Mouse (Mus musculus) layer of hippocampus, adult 2 months (tissue): ENCODE results near the gene Xpr1. TPM values are rescaled to one million over a fixed set of nuclear protein-coding genes. Genes with fewer than 3 reads are reported as not detected.

Source experiments
- DNase-seq, 2 experiments: peaks; one replicate each; pipeline ENCODE4 v3.0.0; 2022; ENCODE audit warnings: low spot score in 2 of 2
- H3K27ac ChIP-seq: fragments of 200-600 bp; 2 replicates; pipeline ENCODE4 v1.8.1; 2022
- H3K4me3 ChIP-seq: fragments of 200-600 bp; 2 replicates; pipeline ENCODE4 v1.8.1; 2022; ENCODE audit warnings: mild to moderate bottlenecking
- CTCF ChIP-seq: fragments of 200-600 bp; conservative IDR thresholded peaks from 2 replicates; pipeline ENCODE4 v1.8.1; 2022; ENCODE audit warnings: antibody characterized with exemption, mild to moderate bottlenecking, moderate library complexity
- total RNA-seq, 2 experiments: library from RNA; stranded (reverse); gene quantifications; 2 replicates each; pipeline ENCODE4 v1.2.3; 2021

Gene Xpr1
- total RNA-seq, 2 experiments from 2014 or later: 91.0 to 94.0 TPM

DNA sequence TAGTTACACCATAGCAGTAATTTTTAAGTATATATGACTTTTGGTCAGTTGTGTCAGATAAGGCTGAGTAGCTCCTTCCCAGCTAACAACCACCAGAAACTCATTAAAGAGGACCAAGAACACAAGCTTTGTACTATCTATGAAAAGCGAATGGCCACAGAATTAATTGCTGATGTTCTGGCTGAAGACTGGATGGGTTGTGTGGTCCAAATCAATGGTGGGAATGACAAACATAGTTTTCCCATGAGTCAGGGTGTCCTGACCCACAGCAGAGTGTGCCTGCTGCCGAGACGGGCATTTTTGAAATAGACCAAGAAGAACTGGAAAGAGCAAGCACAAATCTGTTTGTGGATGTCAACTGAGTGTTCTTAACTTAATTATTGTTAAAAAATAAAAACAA lies 68.7 kb downstream of the Xpr1 start:
- no peak for TF ChIP-seq CTCF
- Histone ChIP-seq H3K4me3 (no peak overlapping the region), H3K27ac (peak overlapping the region; percentile 10; the same call in 1 of the 2 replicates)
- DNase-seq: no peak

DNA sequence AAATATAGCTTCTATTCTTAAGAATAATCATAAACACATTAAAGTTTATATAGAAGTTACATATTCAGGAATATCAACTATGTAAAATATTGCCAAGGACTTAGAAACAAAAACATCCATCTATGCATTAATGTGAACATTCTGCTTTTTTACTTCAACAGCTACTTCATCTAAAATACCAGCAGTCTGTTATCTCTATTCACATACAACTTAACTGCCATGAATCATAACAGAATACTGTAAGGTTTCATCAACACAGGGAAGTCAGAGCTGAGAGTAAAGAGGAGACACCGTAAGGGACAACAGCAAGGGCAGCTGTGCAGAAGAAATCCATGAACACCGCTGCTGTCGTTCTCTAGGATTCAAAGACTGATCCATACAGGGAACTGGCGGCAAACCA lies 69.9 kb downstream of the Xpr1 start:
- no peak overlapping the region for H3K4me3 ChIP-seq
- TF ChIP-seq CTCF: no peak
- no peak overlapping the region for H3K27ac ChIP-seq
- no peak for DNase-seq

DNA sequence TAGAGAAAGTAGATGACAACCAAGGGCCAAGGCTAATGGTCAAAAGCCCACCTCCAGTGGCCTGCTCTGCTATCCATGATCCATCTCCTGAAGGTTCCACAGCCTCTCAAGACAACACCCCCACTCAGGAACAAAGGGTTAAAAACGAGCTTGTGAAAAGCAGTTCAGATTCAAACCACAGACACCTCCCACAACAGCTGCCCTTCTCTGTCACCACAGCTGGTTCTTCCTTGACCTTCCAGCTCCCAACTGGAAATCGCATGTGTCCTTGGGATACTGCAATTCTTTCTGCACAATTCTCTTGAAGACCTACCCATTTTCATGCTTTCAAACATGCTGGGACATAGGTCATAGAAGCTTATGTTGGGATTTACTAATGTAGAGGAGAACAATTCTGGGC lies 73.2 kb downstream of the Xpr1 start:
- Histone ChIP-seq H3K4me3 (no peak overlapping the region), H3K27ac (no peak overlapping the region)
- no peak for DNase-seq
- TF ChIP-seq CTCF: no peak

DNA sequence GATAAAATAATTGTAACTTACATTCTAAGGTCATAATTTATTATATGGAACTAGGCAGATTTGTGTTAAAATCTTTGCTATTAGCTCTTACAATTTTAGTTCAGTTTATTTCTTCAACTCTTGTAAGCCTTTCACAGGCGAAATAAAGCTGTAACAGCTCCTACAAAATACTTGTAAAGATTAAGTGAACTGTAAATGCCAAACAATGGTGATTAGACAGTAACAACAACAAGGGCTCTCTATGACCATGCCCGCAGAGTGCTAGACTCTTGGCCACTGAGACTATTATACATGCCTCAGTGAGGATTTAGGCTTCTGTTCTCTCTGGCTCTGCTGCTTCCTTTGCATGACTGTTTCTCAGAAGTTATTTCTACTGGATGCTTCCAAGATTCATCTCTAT lies 77.6 kb downstream of the Xpr1 start:
- Histone ChIP-seq H3K4me3 (no peak overlapping the region), H3K27ac (no peak overlapping the region)
- no peak for DNase-seq
- TF ChIP-seq CTCF: no peak

DNA sequence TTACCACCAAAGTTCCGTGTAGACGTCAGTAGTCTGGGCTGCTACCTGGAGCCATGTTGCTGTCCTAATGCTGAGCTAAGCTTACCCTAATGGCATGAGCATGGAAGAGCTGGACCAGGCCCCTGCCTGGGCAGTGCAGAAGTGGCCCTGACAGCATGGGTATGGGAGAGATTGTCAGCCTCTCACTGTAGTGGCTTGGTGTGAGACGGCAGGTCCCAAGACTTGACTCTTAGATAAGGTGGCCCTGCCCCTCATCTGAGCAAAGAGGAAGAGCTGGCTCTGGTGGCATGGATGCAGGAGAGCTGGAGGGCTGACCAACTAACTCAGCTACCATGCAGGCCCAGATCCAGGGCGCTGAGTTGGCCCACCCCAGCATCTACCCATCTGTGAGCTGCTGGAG lies 79.9 kb downstream of the Xpr1 start:
- H3K4me3 ChIP-seq: no peak overlapping the region
- no peak for DNase-seq
- TF ChIP-seq CTCF: no peak

DNA sequence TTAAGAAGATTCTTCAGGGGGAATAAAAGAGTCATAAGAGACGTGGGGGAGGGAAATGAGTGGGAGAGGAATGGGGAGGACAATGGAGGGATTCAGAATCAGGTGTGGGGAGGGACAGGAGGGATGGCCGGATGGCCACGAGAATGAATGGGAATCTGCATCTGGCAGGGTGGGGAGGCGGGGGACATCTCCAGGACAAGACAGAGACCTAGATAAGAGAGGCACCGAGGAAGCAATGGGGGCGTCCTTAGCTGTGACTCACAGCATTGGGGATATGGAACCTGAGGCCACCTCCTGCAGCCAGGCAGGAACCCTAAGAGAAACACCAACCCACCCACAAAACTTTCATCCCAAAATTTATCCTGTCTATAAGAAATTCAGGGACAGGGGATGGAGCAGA lies 81.3 kb downstream of the Xpr1 start:
- DNase-seq: no peak
- no peak overlapping the region for H3K4me3 ChIP-seq
- TF ChIP-seq CTCF: no peak
- no peak overlapping the region for H3K27ac ChIP-seq

More for the DNA sequence above, 79.9 kb downstream of the Xpr1 start:
- no peak overlapping the region for H3K27ac ChIP-seq

DNA sequence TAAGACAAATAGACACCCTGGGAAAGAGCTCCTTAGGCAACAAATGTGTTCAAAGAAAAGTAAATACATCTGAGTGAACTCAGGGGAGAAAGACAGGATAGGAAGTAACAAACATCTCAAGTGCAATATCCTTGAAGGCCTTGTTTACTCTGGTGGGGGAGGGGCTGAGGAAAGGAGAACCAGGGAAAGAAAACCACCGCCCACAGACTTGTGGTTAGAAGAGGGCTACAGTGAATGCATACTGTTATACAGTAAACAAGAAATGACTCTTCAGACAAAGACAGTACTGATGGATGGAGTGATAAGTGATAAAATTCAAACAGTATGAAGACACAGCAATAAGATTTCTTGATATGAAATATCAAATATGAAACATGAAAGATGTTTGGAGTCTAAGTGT lies 95.0 kb downstream of the Xpr1 start:
- Histone ChIP-seq H3K4me3 (no peak overlapping the region), H3K27ac (no peak overlapping the region)
- no peak for DNase-seq
- no peak for TF ChIP-seq CTCF

DNA sequence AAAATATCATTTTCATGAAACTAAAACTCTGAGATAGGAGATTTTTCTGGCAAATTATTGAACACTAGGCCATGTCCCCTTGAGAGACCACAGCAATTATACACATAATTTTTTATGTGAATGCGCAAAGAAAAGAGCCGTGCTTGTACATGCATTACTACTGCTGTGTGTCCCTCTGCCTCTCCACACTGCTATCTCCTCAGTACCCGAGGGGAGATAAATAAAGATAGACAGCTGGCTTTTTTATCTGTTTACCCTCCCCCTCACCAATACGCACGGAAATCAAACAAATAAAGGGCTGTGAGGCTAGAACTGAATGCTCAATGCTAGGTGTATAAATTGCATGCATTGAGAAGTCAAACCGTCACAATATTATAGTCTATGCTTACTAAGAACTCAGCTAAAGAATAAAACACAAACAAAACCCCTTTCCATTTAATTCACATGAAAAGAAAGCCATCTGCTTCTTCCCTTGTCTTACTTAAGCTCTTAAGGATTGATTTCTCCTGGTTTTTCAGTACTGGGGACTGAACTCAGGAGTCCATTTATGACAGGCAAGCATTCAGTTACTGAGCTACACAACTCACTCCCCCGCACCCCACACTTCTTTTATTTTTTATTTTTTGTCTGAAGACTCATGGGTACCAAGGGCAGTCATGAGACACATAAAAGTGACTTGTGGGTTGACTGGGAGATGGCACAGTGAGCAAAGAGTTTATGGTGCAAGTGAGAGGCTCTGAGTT lies 97.0 kb downstream of the Xpr1 start:
- no peak for TF ChIP-seq CTCF
- 0 out of 2 replicates have a peak overlapping the region, but pooled peaks have one; percentile 29 for H3K27ac ChIP-seq
- H3K4me3 ChIP-seq: no peak overlapping the region
- DNase-seq: no peak

DNA sequence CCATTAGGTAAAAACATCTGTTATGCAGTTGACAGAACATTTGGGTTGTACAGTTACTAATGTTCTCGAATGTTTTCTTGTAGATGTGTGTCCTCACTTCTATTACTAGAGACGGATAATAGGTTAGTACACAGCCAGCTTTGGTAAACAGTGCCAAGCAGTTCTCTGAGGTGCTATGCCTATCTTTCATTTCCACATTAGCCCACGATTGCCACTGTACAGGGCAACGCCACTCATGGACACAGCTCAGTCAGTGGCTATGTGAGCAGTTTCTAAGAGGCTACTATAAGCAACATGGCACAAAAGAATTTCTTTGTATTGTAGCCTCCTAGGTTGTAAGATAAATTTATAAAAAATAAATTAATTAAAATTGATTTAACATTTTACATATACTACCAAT lies 97.7 kb downstream of the Xpr1 start:
- H3K27ac ChIP-seq: no peak overlapping the region
- H3K4me3 ChIP-seq: no peak overlapping the region
- no peak for TF ChIP-seq CTCF
- DNase-seq: no peak

DNA sequence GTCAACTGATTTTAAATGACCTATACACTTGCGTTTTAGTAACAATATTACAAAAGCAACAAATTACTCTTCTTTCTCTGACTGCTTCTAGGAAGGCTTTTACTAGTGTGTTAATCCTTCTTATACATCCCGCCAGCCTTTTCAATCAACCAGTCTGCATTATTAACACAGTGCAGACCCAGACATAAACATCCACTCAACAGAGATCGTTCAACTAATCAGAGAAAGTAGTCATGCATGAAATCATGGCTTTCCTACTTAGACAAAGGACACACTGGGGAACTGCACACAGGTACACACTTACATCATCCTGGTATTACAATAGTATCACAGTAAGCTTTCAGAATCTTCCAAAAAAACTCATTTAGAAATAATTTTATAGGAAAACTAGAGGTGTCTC lies 105.5 kb downstream of the Xpr1 start:
- no peak for DNase-seq
- no peak overlapping the region for H3K27ac ChIP-seq
- no peak overlapping the region for H3K4me3 ChIP-seq
- no peak for TF ChIP-seq CTCF

DNA sequence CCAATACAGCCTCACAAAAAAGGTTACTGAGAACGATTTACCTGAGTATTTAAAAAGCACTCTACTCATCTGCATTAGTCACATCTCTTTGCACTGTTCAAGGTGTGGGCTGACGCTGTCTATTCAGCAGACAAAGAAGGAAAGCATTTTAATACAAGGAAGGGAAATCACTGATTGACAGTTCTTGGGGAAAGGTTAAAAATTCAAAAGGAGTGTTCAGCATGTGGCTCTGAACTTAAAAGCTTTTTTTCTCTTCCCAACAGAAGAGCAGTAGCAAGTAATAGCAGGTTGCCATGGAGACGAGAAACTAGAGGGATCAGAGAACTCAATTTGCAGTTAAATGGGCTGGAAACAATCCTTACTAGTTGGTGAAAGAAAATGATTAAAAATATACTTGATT lies 110.3 kb downstream of the Xpr1 start:
- H3K4me3 ChIP-seq: no peak overlapping the region
- TF ChIP-seq CTCF: no peak
- peak in 1 of 2 experiments; percentile 57 for DNase-seq
- peak overlapping the region; percentile 63; the same call in 1 of the 2 replicates for H3K27ac ChIP-seq

DNA sequence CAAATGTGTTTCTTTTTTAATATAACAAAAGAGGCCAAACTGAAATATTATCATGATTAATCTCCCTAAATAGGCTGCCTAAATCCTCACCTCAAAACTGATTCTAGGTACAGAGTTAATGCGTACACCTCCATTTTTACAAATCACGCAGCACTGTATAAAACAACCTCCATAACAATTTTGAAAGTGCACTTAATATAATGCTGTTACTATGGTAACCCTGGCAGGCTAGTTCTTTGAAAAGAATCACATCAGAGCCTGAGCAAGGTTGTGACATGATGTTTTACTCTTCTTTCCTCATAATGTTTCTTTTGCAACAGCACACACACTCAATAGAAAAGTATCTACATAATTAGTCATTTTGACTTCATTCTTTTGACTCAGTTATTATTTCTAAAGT lies 113.8 kb downstream of the Xpr1 start:
- no peak overlapping the region for H3K4me3 ChIP-seq
- no peak for TF ChIP-seq CTCF
- H3K27ac ChIP-seq: peak overlapping the region; percentile 15; the same call in 1 of the 2 replicates
- DNase-seq: no peak

DNA sequence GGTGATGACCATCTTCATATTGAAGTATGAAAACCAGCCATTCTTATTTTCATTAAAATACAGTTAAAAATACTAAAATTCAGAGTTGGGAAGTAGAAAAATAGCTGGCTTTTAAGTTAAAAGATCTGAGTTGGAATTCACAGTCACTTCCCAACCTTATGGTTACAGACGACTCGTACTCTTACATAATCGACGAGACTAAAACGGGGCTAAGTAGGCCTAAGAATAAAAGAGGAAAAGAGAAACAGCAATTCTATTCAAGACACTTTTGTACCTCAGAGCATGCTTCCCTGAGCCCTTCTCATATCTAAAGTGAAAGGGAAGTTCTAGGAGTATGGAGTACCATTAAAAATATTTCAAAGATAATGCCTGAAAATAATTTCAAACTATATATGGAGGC lies 119.6 kb downstream of the Xpr1 start:
- no peak overlapping the region for H3K27ac ChIP-seq
- DNase-seq: no peak
- H3K4me3 ChIP-seq: no peak overlapping the region
- TF ChIP-seq CTCF: no peak

DNA sequence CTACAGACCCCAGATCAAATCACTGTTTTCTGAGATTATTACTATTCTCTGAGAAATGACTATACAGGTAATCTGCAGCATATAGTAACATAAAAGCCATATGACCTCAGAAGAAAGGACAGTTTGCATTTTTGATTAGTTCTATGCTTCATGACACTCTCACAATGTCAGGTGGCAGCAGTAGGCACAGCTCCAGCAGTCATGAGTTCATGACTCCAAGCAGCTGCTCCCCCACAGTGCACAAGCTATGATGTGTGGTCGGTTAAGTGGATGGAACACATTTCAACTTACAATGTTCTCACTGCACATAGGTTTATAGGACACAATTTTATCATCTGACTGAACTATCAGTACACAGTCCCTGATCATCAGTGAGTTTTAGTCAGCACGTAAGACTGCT lies 120.0 kb downstream of the Xpr1 start:
- Histone ChIP-seq H3K4me3 (no peak overlapping the region), H3K27ac (no peak overlapping the region)
- DNase-seq: no peak
- TF ChIP-seq CTCF: no peak
